Mouse (Mus musculus): ENCODE data around the gene Pot1b. TPM values are rescaled to one million over a fixed set of nuclear protein-coding genes. Genes with fewer than 3 reads are reported as not detected.

The Pot1b gene
- 10 to 100 TPM; 13.5 to 16.8 TPM for polyA plus RNA-seq (2017; shearing (Covaris generic))

GRCm38 (mm10) chr17:55711984-55712811 is at the start of gene Pot1b:
Gene Pot1b (minus strand): TSS chr17:55712628.

GRCm38 (mm10) chr17:55749786-55750185 is 37.4 kb upstream of the Pot1b start, which contains the start of gene Adgre4:
Gene Adgre4 (plus strand): TSS chr17:55749984.

GRCm38 (mm10) chr17:55625092-55625491 is 87.3 kb downstream of the Pot1b start, which contains the start of gene Vmn2r118:
Gene Vmn2r118 (minus strand): TSS chr17:55625192.

Other genes with a start within 250 kb of the Pot1b start
- gene Vmn2r118, start 87.4 kb downstream of the Pot1b start, polyA plus RNA-seq (2017; shearing (Covaris generic)): under 1 TPM in 1 of 2 experiments, not detected in 1; 0.23 TPM
- 1 to 10 TPM in 1 of 2 experiments, under 1 TPM in 1; 0.07 to 3.4 TPM for gene Adgre4, start 37.4 kb upstream of the Pot1b start, polyA plus RNA-seq (2017; shearing (Covaris generic))
- gene Zfp119a, start 166.3 kb upstream of the Pot1b start, polyA plus RNA-seq (2017; shearing (Covaris generic)): 10 to 100 TPM; 16.1 to 19.4 TPM
- 10 to 100 TPM; 25.2 to 34.0 TPM for gene Zfp959, start 179.5 kb upstream of the Pot1b start, polyA plus RNA-seq (2017; shearing (Covaris generic))
- 10 to 100 TPM; 10.5 to 15.5 TPM for gene Zfp119b, start 236.9 kb upstream of the Pot1b start, polyA plus RNA-seq (2017; shearing (Covaris generic))
- 10 to 100 TPM; 26.7 to 76.0 TPM for gene Ebi3, start 240.0 kb upstream of the Pot1b start, polyA plus RNA-seq (2017; shearing (Covaris generic))
- 10 to 100 TPM; 30.7 to 34.7 TPM for gene Yju2, start 246.5 kb upstream of the Pot1b start, polyA plus RNA-seq (2017; shearing (Covaris generic))